Mouse (Mus musculus): Measurements from ENCODE around the gene Ppp1r37.
A peak's percentile ranks its signal among the peaks of the same experiment; 100 is the strongest.

Gene Ppp1r37

GRCm38 (mm10) chr7:19503481-19504068 is 59.3 kb downstream of the Ppp1r37 start:
- DNase-seq (ENCODE audit: low read depth, low spot score): peak; percentile 60

DNA sequence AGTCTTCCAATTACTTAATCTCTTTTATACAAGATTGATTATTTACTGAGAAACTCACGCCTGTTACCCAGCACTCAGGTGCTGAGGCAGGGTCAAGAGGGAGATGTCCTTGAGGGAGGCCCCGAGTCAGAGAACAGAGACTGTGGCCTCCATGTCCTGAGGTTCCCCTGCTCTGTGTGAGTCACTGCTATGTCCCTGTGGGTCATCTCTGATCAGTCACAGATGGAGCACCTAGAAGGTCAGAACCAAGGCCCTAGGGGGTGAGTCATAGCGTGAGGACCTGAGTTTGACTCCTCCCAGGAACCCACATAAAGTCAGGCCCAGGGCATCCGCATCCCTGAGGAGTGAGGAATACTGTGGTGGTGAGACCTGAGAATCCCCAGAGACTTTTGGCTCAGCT is 61.2 kb downstream of the Ppp1r37 start:
- DNase-seq (ENCODE audit: low read depth, low spot score): no peak

DNA sequence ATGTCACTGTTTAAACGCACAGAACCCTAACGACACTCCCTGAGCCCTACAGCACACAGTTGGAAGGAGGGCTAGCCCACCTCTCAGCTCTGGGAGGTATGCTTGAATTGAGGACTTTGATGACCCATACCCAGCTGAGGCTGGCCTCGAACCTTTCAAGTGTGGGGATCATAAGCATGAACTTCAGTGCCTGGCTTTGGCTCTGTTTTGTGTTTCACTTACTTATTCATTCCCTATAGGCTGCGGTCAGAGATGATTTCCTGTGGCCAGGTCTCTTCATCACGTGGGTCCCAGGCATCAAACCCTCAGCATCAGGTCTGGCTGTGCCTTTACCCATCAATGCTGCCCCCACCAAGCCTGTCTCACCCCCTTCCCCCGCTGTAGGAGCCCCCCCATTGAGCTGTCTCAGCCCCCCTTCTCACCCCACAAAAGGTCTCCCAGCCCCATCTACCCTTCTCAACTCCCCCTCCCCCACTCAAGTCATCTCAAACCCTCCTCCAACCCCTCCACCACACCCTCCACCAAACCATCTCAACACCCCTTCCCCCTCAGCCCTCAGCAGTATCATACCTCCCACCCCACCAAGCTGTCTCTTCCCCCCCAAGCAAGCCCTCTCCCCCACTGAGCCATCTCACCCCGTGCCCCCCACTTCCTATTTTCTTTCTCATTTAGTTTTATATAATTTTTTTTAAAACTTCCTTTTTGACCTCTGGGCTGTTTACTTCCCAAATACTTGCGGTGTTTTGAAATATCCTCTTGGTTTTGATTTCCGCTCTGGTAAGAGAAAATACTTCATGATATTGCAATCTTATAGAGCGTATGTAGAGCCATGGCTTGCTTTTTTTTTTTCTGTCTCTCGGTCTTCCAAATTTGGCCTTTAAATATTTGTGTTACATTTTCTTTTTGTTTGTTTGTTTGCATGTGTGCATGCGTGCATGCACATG is 62.2 kb downstream of the Ppp1r37 start:
- DNase-seq (ENCODE audit: low read depth, low spot score): no peak

- no peak for DNase-seq (ENCODE audit: low read depth, low spot score)
Measured at GRCm38 (mm10) chr7:19498326-19498725, 64.5 kb downstream of the Ppp1r37 start.

DNA sequence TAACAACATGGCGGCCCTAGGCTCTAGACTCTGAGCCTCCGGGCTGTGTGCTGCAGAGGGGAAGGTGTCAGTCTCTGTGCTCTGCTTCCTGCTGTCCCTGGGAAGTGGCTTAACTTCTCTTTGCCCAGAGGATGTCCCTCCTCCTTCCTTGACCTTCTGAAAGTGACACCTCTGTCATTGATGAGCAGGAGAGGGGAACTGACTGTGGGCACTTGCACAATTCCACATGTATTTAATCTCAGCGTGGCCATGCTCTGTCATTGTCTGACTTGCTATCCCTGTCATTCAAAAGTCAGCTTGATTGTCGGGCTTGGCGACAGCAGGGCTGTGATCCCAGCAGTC is 66.7 kb downstream of the Ppp1r37 start:
- no peak for DNase-seq (ENCODE audit: low read depth, low spot score)

DNA sequence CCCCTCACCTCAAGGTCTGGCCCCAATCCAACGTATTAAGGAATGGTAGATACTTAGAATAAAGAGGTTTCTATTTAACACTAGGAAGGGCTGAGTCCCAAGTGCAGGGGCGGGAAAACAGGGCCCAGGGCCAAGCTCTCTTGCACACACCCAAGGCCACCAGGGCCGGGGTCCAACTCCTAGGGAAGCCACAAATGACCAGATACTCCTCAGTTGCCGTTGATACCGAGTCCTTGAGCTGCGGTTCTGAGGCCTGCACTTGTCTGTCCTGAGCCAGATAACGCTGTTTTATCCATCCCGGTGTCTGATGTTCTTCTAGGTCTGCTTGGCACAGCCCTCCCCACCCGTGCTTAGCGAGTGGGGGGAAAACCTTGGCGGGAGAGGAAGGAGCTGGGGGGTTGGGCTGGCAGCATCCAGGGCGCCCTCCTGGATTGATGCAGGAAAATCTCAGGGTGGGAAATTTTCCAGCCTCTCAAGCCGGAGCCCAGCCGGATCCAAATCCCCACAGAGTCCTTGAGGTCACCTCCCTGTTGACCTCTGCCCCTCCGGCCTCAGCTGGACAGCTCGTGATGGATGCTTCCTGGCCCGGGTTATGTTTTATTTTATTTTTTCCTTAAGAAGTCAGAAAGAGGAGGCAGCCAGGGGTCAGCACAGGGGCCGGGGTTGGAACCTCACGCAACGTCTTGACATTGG is 67.2 kb downstream of the Ppp1r37 start:
- no peak for DNase-seq (ENCODE audit: low read depth, low spot score)

DNA sequence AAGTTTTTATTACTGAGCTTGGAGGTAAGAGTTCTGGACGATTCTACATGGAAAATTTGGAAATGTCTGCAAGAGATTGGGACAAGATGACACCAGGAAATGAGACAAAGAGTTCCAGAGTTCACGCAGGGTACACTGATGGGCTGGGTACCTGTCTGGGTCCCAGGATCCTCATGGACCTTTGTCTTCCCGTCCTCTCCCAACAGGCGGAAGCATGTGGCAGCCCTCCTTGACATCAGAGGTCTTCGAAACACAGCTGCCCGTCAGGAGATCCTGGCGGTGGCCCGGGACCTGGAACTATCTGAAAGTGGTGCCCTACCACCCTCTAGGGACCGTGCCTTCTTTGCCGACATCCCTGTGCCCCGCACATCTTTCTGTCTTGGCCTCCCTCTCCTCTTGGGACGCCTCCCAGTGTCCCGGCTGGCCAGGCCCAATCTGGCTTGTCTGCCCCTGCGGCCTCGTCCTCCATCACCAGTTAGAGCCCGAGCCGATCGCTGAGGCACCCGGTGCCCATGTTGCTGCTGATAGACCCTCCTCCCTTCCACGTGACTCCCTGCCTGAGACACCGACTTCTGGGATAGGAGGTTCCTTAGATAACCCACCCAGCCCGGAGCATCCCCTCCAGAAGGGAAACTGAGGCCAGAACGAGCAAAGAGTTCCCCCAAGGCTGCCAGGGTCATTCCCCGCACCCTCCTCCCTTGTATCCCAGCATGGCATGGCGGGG is 68.0 kb downstream of the Ppp1r37 start:
- DNase-seq (ENCODE audit: low read depth, low spot score): no peak

DNA sequence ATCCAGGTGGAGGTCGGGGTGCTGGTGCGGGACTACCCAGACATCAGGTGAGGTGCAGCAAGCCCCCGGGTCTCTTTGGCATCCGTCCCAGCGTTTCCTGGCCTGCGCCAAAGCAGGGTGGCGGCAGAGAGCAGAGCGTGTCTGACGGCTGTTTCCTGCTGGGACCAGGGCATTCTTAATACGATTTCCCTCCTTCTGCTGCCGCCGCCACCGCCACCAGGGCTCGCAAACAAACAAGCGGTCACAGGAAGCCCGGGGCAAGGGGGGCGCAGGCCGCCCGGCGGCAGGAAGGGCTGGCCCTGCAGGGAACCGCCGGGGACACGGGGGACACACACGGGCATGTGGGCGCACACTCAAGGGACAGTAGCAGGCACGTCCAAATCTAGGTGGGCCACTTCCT is 71.1 kb downstream of the Ppp1r37 start:
- DNase-seq (ENCODE audit: low read depth, low spot score): no peak

DNA sequence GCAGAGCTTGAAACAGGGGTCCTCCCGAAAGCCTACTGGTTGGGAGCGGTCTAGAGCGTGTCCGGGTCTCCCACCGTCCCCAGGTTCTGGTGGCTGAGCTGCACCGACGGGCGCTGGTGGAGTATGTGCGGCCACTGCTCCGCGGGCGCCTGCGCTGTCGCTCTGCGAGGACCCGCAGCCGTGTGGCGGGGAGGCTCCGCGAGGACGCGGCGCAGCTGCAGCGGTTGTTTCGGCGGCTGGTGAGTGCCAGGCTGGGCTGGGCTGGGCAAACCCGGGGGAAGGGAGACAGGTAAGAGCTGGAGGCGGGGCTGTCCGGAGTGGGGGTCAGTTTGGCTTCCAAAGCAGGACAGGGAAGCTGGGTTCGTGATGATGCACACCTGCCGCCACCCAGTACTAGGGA is 73.4 kb downstream of the Ppp1r37 start:
- no peak for DNase-seq (ENCODE audit: low read depth, low spot score)

- no peak for DNase-seq (ENCODE audit: low read depth, low spot score)
Measured at GRCm38 (mm10) chr7:19486549-19486948, 76.3 kb downstream of the Ppp1r37 start.

DNA sequence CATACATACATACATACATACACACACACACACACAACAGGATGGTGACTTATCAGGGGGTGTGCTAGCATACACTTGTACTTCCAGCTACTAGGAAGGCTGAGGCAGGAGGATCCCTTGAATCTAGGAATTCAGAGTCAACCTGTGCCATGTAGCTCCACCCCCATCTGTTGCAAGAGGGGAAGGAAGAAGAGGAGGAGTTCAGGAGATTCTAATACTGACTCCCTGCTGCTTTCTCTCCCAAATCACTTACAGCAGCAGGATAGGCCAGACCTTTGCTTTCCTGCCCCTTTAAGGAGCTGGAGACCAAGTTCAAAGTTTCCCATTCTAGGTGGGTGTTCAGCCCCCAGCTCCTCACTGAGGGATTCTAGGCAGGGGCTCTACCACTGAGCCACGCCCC is 77.4 kb downstream of the Ppp1r37 start:
- no peak for DNase-seq (ENCODE audit: low read depth, low spot score)

- DNase-seq (ENCODE audit: low read depth, low spot score): no peak
Measured at GRCm38 (mm10) chr7:19483281-19483680, 79.6 kb downstream of the Ppp1r37 start.

Measured in skeletal muscle tissue, adult 2 months (tissue).